Mouse (Mus musculus) embryonic fibroblast, embryonic 13.5 days (primary cell): ENCODE measurements around the gene Gm8127.
"Not testable (repeated sequence)": the region's sequence is repeated elsewhere in the genome, so short reads cannot be mapped to it uniquely, and the experiment has no call there.

Experiments
- CTCF ChIP-seq: IDR thresholded peaks from 2 replicates; pipeline ENCODE4 v1.5.1; 2011; ENCODE audit warnings: mild to moderate bottlenecking, control low read depth, low read length, moderate library complexity, borderline replicate concordance; ENCODE audit not compliant: insufficient read depth
- POLR2A ChIP-seq: IDR thresholded peaks from 2 replicates; pipeline ENCODE4 v1.6.1; 2011; ENCODE audit warnings: low read depth, mild to moderate bottlenecking, control low read depth, low read length, moderate library complexity

DNA sequence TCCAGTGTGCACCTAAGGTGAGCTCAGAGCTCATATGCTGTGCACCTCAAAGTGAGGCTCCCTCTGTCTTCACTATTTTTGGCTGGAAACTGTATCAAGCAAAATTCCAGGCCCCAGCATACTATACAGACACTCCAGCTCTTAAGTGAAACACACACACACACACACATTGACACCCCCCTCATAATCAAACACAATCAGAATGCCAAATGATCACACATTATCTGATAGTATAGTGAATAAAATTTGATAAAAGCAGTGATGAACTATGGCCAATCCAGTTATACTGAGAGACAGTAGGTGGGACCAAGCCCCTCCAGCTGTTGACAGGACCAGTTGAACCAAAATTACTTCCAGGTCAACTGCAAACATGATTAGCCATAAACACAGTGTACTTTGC is 25.9 kb upstream of the Gm8127 start:
- not testable (repeated sequence) for TF ChIP-seq POLR2A, CTCF
